Mouse (Mus musculus): Measurements from ENCODE around the gene Muc4. TPM values are rescaled to one million over a fixed set of nuclear protein-coding genes. Genes with fewer than 3 reads are reported as not detected.

Muc4 gene
- not detected in 2 replicates for total RNA-seq (2017)

DNA sequence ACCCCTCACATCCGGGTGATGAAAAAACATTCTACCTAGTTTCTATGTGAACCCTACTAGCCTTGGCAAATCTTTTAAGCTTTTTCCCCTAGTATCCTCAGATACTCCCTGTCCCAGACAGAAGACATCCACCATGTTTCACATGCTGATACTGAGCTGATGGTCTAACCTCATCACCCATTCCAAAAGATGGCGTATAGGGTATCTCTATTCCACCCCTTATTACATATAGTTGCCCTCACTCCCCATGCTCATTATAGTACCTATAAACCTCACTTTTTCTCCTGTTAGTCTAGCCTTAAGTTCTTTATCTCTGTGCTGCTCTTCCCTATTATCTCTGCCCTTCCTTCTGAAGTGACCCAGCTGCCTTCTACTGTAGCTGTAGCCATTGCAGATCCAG, at the start of gene Muc4:
Muc4 (plus strand) TSS at position 301 of the 400 bp plus-strand sequence.
- no peak for ATAC-seq (replicated peaks; ENCODE audit: low read depth, poor library complexity, severe bottlenecking)

DNA sequence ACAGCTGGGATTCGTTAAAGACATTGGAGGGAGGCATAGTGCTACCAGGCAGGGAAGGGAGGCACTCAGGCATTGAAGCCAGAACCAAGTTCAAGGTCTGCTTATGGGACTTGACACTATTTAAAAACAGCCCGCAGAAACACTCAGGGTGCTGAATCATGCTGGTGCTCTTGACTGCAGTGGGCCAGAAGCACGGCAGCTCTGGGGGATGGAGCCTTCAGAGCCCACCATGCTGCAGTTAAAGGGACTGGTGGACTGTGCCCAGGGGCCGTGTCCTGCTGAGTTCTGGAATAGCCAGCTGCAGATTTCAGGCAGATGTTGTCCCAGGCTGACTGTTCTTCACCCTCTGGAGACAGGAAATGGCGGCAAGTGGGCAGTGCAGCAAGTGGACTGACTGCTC, 49.7 kb upstream of the Muc4 start:
- no peak for ATAC-seq (replicated peaks; ENCODE audit: low read depth, poor library complexity, severe bottlenecking)

- no peak for ATAC-seq (replicated peaks; ENCODE audit: low read depth, poor library complexity, severe bottlenecking)
Observed at GRCm38 (mm10) chr16:32687221-32687620, 48.5 kb upstream of the Muc4 start.

- ATAC-seq (replicated peaks; ENCODE audit: low read depth, poor library complexity, severe bottlenecking) = peak; percentile 61
Observed at GRCm38 (mm10) chr16:32688770-32689169, 46.9 kb upstream of the Muc4 start.

GRCm38 (mm10) chr16:32689501-32689900, 46.2 kb upstream of the Muc4 start:
- peak; percentile 62; the same call in 1 of the 2 replicates for ATAC-seq (replicated peaks; ENCODE audit: low read depth, poor library complexity, severe bottlenecking)

DNA sequence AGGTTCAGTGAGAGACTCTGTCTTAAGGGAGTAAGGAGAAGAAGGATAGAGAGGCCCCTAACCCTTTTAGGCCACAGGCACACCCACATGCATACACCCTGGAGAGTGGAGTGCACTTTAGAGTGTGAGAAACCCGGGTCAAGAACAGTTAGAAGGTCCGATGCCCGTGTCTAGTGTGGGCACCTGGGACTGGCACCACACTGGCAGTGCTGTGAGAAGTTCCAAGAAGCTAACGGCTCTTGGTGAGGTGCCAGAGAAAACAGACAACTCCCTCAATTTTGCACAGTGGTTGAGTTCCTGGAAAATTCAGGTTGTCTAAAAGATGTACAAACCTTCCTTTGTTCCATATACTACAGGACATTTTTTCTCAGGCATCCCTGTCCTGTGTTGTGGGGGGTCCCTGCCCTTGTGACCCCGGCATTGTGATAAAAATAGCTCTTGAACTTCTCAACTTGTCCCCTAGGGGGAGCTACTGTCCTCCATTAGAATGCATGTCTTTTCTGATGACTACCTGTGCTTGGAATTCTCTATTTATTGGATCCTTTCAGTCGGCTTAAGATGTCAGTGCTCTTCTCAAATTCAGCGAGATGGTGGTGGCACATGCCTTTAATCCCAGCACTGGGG, 38.7 kb upstream of the Muc4 start:
- peak; percentile 62 for ATAC-seq (replicated peaks; ENCODE audit: low read depth, poor library complexity, severe bottlenecking)

- ATAC-seq (replicated peaks; ENCODE audit: low read depth, poor library complexity, severe bottlenecking) = no peak
Observed at GRCm38 (mm10) chr16:32697665-32698446, 37.8 kb upstream of the Muc4 start.

DNA sequence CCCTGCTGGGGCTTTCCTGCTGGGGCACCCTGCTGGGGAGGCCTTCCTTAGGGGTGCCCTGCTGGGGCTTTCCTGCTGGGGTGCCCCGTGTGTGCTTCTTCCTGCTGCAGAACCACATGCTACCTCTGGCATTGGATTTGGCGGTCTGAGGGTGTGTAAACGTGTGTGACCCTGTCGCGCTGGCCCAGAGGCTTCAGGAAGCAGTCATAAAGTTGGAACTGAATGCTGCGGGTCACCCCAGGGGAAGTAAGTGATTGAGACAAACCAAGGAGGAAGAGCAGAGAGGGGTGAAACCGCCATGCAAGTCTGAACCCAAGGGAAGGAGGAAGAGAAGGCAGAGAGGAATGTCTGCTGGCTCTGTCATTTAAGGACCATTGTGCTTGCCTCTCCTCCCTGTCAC, 37.1 kb upstream of the Muc4 start:
- peak; percentile 76 for ATAC-seq (replicated peaks; ENCODE audit: low read depth, poor library complexity, severe bottlenecking)

DNA sequence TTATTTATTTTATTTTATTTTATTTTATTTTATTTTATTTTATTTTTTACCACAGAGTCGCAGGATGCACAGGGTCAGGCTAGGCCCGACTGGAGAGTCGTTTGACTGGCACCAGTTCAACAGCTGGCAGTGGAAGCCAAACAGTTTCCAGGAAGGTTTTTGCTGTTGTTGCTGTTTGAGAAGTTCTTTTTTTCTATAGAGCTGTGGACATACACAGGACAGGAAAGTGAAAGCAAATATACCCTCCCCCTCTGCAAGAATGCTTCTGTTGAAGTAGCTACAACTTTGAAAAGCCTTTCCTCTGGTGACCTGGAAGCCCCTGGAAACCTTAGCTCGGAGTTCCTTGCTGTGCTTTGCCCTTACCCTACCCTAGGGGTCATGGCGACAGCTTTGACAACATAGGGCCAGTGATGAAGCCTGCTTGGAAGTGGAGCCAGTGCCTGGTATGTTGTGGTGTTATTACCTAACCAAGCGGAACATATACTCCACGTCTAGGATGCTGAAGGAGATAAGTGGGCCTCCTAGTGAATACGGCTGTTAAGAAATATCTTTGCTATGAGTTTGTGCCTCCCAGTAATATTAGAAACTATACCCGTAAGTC, 32.3 kb upstream of the Muc4 start:
- ATAC-seq (replicated peaks; ENCODE audit: low read depth, poor library complexity, severe bottlenecking) = no peak

GRCm38 (mm10) chr16:32705606-32706005, 30.1 kb upstream of the Muc4 start:
- no peak for ATAC-seq (replicated peaks; ENCODE audit: low read depth, poor library complexity, severe bottlenecking)

GRCm38 (mm10) chr16:32707111-32707823, 28.4 kb upstream of the Muc4 start:
- ATAC-seq (replicated peaks; ENCODE audit: low read depth, poor library complexity, severe bottlenecking) = peak; percentile 55

DNA sequence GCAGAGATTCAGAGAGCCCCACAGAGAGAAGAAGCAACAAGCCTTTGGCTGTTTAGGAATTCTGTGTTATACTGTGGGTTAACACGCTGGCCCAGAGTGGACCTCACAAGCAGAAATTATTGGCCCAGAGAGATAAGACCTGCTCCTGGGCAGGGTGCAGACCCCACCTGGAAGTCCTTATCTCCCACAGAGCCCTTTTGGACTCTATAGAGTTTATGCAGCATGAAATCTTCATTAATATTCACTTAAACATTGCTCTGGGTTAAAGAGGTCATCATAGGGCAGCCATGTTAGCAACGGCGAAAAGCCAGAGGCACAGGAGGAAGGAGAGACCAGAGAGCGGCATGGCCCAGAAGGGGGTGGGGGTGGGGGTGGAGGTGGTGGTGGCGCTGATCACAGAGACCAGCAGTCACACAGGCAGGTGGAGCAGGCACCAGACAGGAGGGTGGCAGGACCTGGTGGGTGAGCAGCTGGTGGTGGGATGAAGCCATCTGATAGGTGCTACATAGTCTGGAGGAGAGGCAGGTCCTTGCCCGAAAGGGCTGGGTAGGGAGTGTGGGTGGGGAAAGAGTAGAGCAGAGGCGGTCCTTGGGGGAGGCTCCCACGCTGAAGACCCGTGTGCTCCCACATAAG, 27.7 kb upstream of the Muc4 start:
- ATAC-seq (replicated peaks; ENCODE audit: low read depth, poor library complexity, severe bottlenecking) = no peak

GRCm38 (mm10) chr16:32708457-32709033, 27.1 kb upstream of the Muc4 start:
- ATAC-seq (replicated peaks; ENCODE audit: low read depth, poor library complexity, severe bottlenecking) = no peak

DNA sequence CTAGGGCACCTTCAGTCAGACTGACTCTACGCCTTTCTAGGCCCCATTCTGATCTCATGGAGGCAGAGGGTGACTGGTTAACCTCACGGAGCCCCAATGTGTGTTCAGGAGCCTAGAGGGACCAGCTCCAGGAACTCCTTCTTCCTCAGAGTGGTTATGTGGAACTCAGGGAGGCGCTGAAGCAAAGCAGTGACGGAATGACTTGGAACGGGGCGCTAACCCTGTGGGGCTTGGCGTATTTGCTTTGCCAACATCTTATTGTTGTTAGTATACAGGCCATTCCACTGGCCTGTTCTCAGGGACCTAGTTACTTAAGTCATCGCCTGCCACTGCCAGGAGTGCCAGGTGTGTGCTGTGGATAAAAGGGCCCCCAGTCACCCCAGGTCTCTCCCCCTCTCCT, 26.6 kb upstream of the Muc4 start:
- no peak for ATAC-seq (replicated peaks; ENCODE audit: low read depth, poor library complexity, severe bottlenecking)

GRCm38 (mm10) chr16:32710426-32711070, 25.1 kb upstream of the Muc4 start:
- ATAC-seq (replicated peaks; ENCODE audit: low read depth, poor library complexity, severe bottlenecking) = no peak

- ATAC-seq (replicated peaks; ENCODE audit: low read depth, poor library complexity, severe bottlenecking) = no peak
Observed at GRCm38 (mm10) chr16:32712202-32712601, 23.5 kb upstream of the Muc4 start.

DNA sequence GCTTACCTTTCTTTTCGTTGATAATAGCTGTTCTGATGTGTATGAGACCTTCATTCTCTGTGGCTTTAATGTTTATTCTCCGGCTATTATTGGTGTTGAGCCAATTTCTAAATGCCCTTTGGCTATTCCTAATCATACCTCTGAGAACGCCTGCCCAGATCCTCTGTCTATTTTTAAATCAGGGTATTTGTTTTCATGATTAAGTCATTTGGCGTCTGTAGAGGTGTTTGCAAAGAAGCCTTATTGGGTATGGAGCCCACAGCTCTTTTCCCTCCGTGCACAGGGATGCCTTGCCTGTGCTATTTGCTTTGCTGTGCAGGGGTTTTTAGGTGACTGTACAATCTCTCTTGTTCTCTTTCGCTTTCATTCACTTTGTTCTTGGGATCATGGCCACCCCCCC, 22.1 kb upstream of the Muc4 start:
- no peak for ATAC-seq (replicated peaks; ENCODE audit: low read depth, poor library complexity, severe bottlenecking)

DNA sequence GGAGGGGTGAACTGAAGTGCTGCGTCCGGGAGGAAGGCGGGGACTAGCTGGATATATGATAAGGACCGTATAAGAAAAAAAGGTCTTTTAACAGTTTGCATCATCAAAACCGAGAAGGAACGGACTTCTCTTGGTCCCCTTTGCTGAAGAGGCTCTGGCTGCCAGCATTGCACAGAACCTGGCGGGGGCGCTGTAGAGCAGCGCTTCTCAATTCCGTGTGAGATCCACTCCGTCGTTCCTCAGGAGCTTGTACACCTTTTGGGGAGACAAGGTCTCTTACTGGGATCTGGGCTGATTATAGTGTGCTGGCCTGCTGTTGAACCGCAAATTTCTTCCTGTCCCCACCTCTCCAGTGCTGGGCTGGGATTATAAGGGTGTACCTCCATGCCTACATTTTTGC, 20.3 kb upstream of the Muc4 start:
- ATAC-seq (replicated peaks; ENCODE audit: low read depth, poor library complexity, severe bottlenecking) = peak; percentile 50; the same call in 1 of the 2 replicates

GRCm38 (mm10) chr16:32723163-32723562, 12.5 kb upstream of the Muc4 start:
- ATAC-seq (replicated peaks; ENCODE audit: low read depth, poor library complexity, severe bottlenecking) = no peak
